Mouse (Mus musculus) embryonic fibroblast, embryonic 13.5 days (primary cell): ENCODE results near the gene Rad9a.

ENCODE experiments used
- CTCF ChIP-seq: IDR thresholded peaks from 2 replicates; pipeline ENCODE4 v1.5.1; 2011; ENCODE audit warnings: mild to moderate bottlenecking, control low read depth, low read length, moderate library complexity, borderline replicate concordance; ENCODE audit not compliant: insufficient read depth
- POLR2A ChIP-seq: IDR thresholded peaks from 2 replicates; pipeline ENCODE4 v1.6.1; 2011; ENCODE audit warnings: low read depth, mild to moderate bottlenecking, control low read depth, low read length, moderate library complexity

DNA sequence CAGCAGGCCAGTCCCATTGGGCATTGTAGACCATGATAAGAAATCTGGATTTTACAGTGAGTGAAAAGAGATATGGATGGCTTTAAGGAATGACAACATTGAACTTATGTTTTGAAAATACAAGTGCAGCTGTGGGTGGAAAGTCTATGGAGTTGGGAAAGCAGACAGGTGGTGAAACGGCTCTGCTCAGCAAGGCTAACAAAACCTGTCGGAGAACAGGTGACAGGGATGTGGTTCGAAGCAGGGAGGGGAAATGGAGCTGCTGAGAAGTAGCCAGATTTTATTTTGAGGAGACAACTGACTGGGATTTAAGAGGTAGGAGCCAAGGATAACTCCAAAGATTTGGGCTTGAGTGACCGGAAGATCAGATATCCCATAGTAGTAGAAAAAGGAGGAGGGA lies 33.1 kb upstream of the Rad9a start:
- TF ChIP-seq CTCF (no peak), POLR2A (no peak)
